Mouse (Mus musculus) cortical plate, adult 2 months (tissue): ENCODE data around the gene Dnajc5g.

Source experiments
- CTCF ChIP-seq: fragments of 200-500 bp; IDR thresholded peaks from 2 replicates; pipeline ENCODE4 v1.5.1; 2011; ENCODE audit warnings: mild to moderate bottlenecking, control low read depth, low read length; ENCODE audit not compliant: insufficient read depth; ENCODE audit errors: extremely low read depth
- POLR2A ChIP-seq: fragments of 200-500 bp; IDR thresholded peaks from 2 replicates; pipeline ENCODE4 v1.6.1; 2011; ENCODE audit warnings: mild to moderate bottlenecking, low read length, control low read depth; ENCODE audit not compliant: insufficient read depth; ENCODE audit errors: extremely low read depth

DNA sequence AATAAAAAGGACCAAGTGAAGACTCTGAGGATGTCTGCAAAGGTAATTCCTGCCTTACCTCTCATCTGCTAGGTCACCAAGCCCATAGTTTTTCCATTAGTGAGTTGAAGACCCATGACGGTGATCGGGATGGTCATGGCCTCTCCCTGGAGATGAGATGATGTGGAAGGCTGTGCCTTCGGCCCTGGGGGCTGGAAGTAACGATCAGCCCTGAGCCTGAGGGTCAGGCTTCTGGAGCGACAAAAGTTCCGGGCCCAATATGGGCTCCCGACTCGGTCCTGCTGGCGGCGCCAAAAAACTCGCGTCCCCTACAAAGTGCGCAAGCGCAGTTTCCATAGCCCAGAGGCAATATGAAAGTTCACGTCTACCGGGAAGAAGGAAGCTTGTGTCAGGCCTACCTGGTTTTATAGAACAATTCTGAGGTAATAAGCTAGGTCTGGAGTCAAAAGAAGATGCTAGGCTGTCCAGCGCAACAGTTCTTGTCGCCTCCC is 2.0 kb downstream of the Dnajc5g start, which contains the start of gene Slc30a3:
- TF ChIP-seq CTCF (no peak), POLR2A (no peak)
